Mouse (Mus musculus): ENCODE measurements around the gene Clec2d.
"Not testable (repeated sequence)": the region's sequence is repeated elsewhere in the genome, so short reads cannot be mapped to it uniquely, and the experiment has no call there.

Gene Clec2d

GRCm38 (mm10) chr6:129180403-129181169 lies at the start of gene Clec2d:
Gene Clec2d (plus strand): TSS chr6:129180615.
- peak; percentile 61 to 81 for DNase-seq

GRCm38 (mm10) chr6:129132604-129133341 lies 47.6 kb upstream of the Clec2d start:
- no peak for DNase-seq

- no peak for DNase-seq
These were observed 33.6 kb upstream of the Clec2d start for GRCm38 (mm10) chr6:129146812-129147211.

- DNase-seq: no peak
These were observed 20.3 kb upstream of the Clec2d start for GRCm38 (mm10) chr6:129160103-129160502.

- no peak for DNase-seq
These were observed 19.3 kb upstream of the Clec2d start for GRCm38 (mm10) chr6:129161136-129161535.

- no peak for DNase-seq
These were observed 18.5 kb upstream of the Clec2d start for GRCm38 (mm10) chr6:129161951-129162350.

- DNase-seq: no peak
These were observed 17.7 kb upstream of the Clec2d start for GRCm38 (mm10) chr6:129162587-129163159.

- DNase-seq: no peak
These were observed 16.8 kb upstream of the Clec2d start for GRCm38 (mm10) chr6:129163606-129164005.

GRCm38 (mm10) chr6:129170925-129171324 lies 9.5 kb upstream of the Clec2d start:
- DNase-seq: no peak

GRCm38 (mm10) chr6:129171675-129172074 lies 8.7 kb upstream of the Clec2d start:
- DNase-seq: no peak

- no peak for DNase-seq
These were observed 5.6 kb upstream of the Clec2d start for GRCm38 (mm10) chr6:129174836-129175235.

GRCm38 (mm10) chr6:129175612-129176011 lies 4.8 kb upstream of the Clec2d start:
- no peak for DNase-seq

- DNase-seq: no peak
These were observed 3.8 kb upstream of the Clec2d start for GRCm38 (mm10) chr6:129176621-129177020.

GRCm38 (mm10) chr6:129179281-129179680 lies 1.1 kb upstream of the Clec2d start:
- DNase-seq: no peak

GRCm38 (mm10) chr6:129179831-129180230 lies 584 bp upstream of the Clec2d start:
- peak in 1 of 2 experiments; percentile 4 for DNase-seq

- DNase-seq: no peak
These were observed 834 bp downstream of the Clec2d start for GRCm38 (mm10) chr6:129181249-129181648.

- peak in 1 of 2 experiments; percentile 51 for DNase-seq
These were observed 1.3 kb downstream of the Clec2d start for GRCm38 (mm10) chr6:129181683-129182082.

- DNase-seq: no peak
These were observed 2.1 kb downstream of the Clec2d start for GRCm38 (mm10) chr6:129182518-129182917.

- DNase-seq: not testable (repeated sequence)
These were observed 3.6 kb downstream of the Clec2d start for GRCm38 (mm10) chr6:129184001-129184400.

- no peak for DNase-seq
These were observed 4.4 kb downstream of the Clec2d start for GRCm38 (mm10) chr6:129184788-129185187.

- no peak for DNase-seq
These were observed 5.6 kb downstream of the Clec2d start for GRCm38 (mm10) chr6:129186022-129186421.

- no peak for DNase-seq
These were observed 6.2 kb downstream of the Clec2d start for GRCm38 (mm10) chr6:129186457-129187199.

GRCm38 (mm10) chr6:129187200-129187651 lies 6.8 kb downstream of the Clec2d start:
- no peak for DNase-seq

All from thymus, adult 18-20 months (tissue).